ENCODE assay signal across 8 mouse cellular contexts in genomic region chr7:19054047-19054776, GRCm38 (mm10). TPM values are rescaled to one million over a fixed set of nuclear protein-coding genes. Genes with fewer than 3 reads are reported as not detected.
DNase-seq lines count a peak whose midpoint lies in the region; TF ChIP-seq lines count a peak whose summit lies in the region.

Rsph6a (plus strand) TSS chr7:19054690.

- intact Hi-C loops in heart, postnatal 25 days (cut with DNase I): no loop called here
- intact Hi-C loops in heart, postnatal 14 days (cut with DNase I): no loop called here
- intact Hi-C loops in left cerebral cortex, postnatal 36 days (cut with DNase I): no loop called here

- H3K27me3 ChIP-seq in heart, embryonic 10.5 days (ENCODE audit: insufficient read depth, poor library complexity, severe bottlenecking): no peaks in the 10 kb centered on the region
- H3K27me3 ChIP-seq in liver, adult 2 months (ENCODE audit: control insufficient read depth, insufficient read depth, low read length): no peaks in the 10 kb centered on the region

- peaks cover 12% of the 10 kb centered on the region for H3K4me1 ChIP-seq in heart, embryonic 10.5 days
- peaks cover 0 to 8% of the 10 kb centered on the region in 2 experiments; a peak in 1 of 4 replicates for H3K4me1 ChIP-seq in ES-E14 (ENCODE audit: control insufficient read depth in 2 of 2, insufficient read depth in 2 of 2, low read length in 2 of 2, poor library complexity in 1 of 2)
- no peaks in the 10 kb centered on the region for H3K4me1 ChIP-seq in liver, adult 2 months (ENCODE audit: control insufficient read depth, insufficient read depth, low read length)

- TF ChIP-seq POLR2A in liver, adult 2 months (IDR thresholded peaks at IDR 0.05; ENCODE audit: extremely low read depth, insufficient read depth, low read length): no peak

- no peaks in the 10 kb centered on the region for H3K79me2 ChIP-seq in liver, adult 2 months (ENCODE audit: control insufficient read depth, insufficient read depth, low read length)

- peak within 1 kb of the TSS; percentile 22 for H3K4me3 ChIP-seq in heart, embryonic 10.5 days
- no peak within 1 kb of the TSS for H3K4me3 ChIP-seq in ES-E14 (ENCODE audit: insufficient read depth in 1 of 2, low read depth in 1 of 2, low read length in 2 of 2, poor library complexity in 1 of 2, severe bottlenecking in 1 of 2)
- H3K4me3 ChIP-seq in liver, adult 2 months (ENCODE audit: insufficient read depth, low read depth, low read length): no peak within 1 kb of the TSS

- peak within 1 kb of the TSS; percentile 51; the same call in 1 of the 2 replicates for H3K9ac ChIP-seq in ES-E14 (ENCODE audit: insufficient read depth, low read depth, low read length, poor library complexity, severe bottlenecking)
- H3K9ac ChIP-seq in liver, adult 2 months (ENCODE audit: low read depth, low read length): no peak within 1 kb of the TSS

- in situ Hi-C loops in ES-E14 (cut with MboI; ENCODE audit: low sequenced_read_pairs in 2 of 2, unreplicated experiment in 2 of 2): no loop called here

- WGBS in heart, embryonic 10.5 days: 30% methylated on average over 33 of the region's 33 CpGs
- WGBS in liver, adult 2 months: 68% methylated on average over 31 of the region's 33 CpGs

- H3K27ac ChIP-seq in heart, embryonic 10.5 days: peak within 1 kb of the TSS; percentile 59
- no peak within 1 kb of the TSS for H3K27ac ChIP-seq in ES-E14 (ENCODE audit: insufficient read depth, low read depth, low read length, poor library complexity, severe bottlenecking)
- H3K27ac ChIP-seq in liver, adult 2 months (replicated peaks; ENCODE audit: insufficient read depth, low read depth, low read length): no peak within 1 kb of the TSS

- H3K9me3 ChIP-seq in heart, embryonic 10.5 days: 0 out of 2 replicates have a peak, but pooled peaks cover 3% of the 10 kb centered on the region
- no peaks in the 10 kb centered on the region for H3K9me3 ChIP-seq in ES-E14 (ENCODE audit: control insufficient read depth, insufficient read depth, low read depth, low read length)

- peaks cover 49% of the 10 kb centered on the region for H3K36me3 ChIP-seq in heart, embryonic 10.5 days
- H3K36me3 ChIP-seq in ES-E14 (ENCODE audit: control insufficient read depth, insufficient read depth, low read length, poor library complexity, severe bottlenecking): peaks cover 33% of the 10 kb centered on the region
- H3K36me3 ChIP-seq in liver, adult 2 months (ENCODE audit: control insufficient read depth, insufficient read depth, low read length): peaks cover 7% of the 10 kb centered on the region; the same call in 1 of the 2 replicates

- DNase-seq in heart, embryonic 10.5 days (ENCODE audit: low spot score): peak; percentile 83
- no peak for DNase-seq in heart, postnatal 25 days (ENCODE audit: low spot score)
- DNase-seq in ES-E14 (ENCODE audit: low read depth, low spot score): peak; percentile 74
- DNase-seq in embryo, embryonic 10 days (ENCODE audit: low spot score): peak; percentile 86
- peak; percentile 30 to 65 for DNase-seq in heart, postnatal 14 days
- no peak for DNase-seq in liver, adult 2 months (ENCODE audit: extremely low read depth, low read depth, low spot score)
- peak; percentile 81 for DNase-seq in retina, postnatal 1 day
- no peak for DNase-seq in left cerebral cortex, postnatal 36 days (ENCODE audit: low spot score in 2 of 2)

- TF ChIP-seq CTCF in liver, adult 2 months (IDR thresholded peaks at IDR 0.05; ENCODE audit: low read depth, low read length): peak; percentile 48; the same call in 1 of the 2 replicates

TF ChIP-seq in ES-E14, 5 proteins besides CTCF, POLR2A, EP300 and RAD21:
- TF ChIP-seq HCFC1 (IDR thresholded peaks at IDR 0.05; ENCODE audit: borderline replicate concordance, insufficient read depth, low read length) (no peak), CHD2 (IDR thresholded peaks at IDR 0.05; ENCODE audit: low read depth, low read length) (no peak)
TF ChIP-seq in ES-E14: peak in this region for 0.

RNA-seq across cellular contexts. Expression of gene Rsph6a, which starts in this region (rescaled TPM):
- polyA plus RNA-seq in heart, embryonic 10.5 days (2016; fragmentation: Nextera tagmentation; extraction: Ambion mirVana): not detected in 2 replicates
- total RNA-seq in heart, postnatal 25 days (2021): not detected
- total RNA-seq in ES-E14 (2012; rRNA removed): 0.94 and 2.3 TPM in 2 replicates
- total RNA-seq in heart, postnatal 14 days (2021): not detected
- not detected in 2 replicates for total RNA-seq in liver, adult 2 months (2014; rRNA removed)
- polyA plus RNA-seq in liver, adult 2 months (2012; rRNA removed): not detected in 2 replicates
- total RNA-seq in left cerebral cortex, postnatal 36 days (2021): under 1 TPM in 1 of 2 experiments, not detected in 1; 0.25 TPM

Comparison
In these comparisons a context has a peak if more than half of its experiments do, and no peak if none do; other contexts are left out.
1. Peak in DNase-seq, H3K4me3 ChIP-seq and H3K27ac ChIP-seq in heart, embryonic 10.5 days; RNA of the gene not detected or under 1 TPM.
2. Peak in DNase-seq in heart, postnatal 14 days; RNA of the gene not detected or under 1 TPM.
3. DNase-seq: peak in ES-E14 (single experiment), embryo, embryonic 10 days (single experiment) and retina, postnatal 1 day (single experiment); none in heart, postnatal 25 days (single experiment), liver, adult 2 months (single experiment) and left cerebral cortex, postnatal 36 days (0 of 2).